Mouse (Mus musculus): ENCODE data around the gene Vtn.

DNA sequence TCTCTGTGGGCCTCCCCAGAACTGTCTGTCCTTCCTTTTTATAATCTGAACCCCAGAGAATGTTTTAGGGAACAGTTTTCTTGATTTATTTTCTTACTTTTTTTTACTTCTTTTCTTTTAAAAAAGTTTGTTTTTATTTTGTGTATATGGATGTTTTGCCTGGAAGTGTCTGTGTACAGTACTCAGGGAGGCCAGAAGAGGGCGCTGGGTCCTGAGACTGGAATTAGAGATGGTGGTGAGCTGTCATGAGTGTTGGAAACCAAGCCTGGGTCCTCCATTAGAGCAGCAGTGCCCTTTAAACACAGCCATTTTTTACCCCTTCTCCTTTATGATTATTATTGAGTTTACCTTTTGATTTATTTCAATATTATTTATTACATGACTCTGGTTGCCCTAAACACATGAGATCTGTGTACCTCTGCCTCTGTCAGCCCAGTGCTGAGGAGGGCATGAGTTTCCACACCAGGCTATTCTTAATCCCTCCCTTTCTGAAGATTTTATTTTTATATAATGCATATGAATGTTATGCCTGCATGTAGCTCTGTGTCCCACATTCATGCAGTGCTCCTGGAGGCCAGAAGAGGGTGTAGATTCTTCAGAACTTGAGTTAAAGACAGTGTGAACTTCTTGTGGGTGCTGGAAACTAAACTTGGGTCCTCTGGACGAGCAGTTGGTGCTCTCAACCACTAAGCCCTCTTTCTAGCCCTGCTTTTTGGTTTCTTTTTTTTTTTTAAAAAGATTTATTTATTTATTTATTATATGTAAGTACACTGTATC, 16.8 kb downstream of the Vtn start:
- TF ChIP-seq CTCF (IDR thresholded peaks at IDR 0.05; ENCODE audit: borderline replicate concordance, insufficient read depth, low read length), result no peak
- no peak for TF ChIP-seq POLR2A (IDR thresholded peaks at IDR 0.05; ENCODE audit: low read depth, low read length)
